ENCODE assay signal across 9 mouse cellular contexts in the genomic region with DNA sequence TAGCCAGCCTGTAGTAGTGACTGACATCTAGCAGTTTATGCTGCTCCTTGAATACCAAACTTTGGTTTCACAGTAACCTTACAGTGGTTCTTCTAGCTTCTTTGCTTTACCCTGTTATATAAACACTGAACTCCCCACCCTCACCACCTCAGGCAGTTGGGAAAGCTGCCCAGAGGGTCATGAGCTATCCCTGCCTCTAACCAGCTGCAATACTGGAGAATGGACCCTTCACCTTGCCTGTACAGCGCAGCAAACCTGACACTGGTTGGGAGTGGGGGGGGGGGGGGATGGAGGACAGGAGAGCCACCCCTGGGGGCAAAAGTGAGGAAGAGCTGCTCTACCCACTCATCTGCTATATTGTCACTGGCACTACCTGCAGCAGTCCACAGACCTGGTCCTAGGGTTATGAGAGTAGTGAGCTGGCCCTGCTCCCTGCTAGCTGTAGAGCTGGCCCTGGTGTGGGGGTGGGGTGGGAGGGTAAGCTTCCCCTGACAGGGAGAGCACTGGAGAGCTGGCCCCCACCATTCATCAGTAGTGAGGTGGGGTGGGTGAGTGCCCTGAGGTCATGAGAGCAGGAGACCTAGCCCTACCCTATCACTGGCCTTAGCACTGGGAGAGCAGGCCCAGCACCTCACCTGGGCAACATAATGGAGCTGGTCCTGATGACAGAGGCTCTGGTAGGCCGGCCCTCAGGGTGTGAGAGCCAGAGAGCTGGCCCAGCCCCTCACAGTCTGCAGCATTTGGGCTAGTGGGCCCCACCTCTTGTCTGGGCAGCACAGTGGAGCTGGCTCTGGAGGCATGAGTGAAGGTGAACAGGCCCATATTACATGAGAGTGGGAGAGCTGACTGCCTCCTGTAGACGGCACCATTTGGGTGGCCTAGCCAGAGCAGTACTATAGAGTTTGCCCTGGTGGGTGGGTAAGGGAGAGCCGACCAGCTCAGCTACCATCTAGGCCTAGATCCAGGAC. TPM values are rescaled to one million over a fixed set of nuclear protein-coding genes. Genes with fewer than 3 reads are reported as not detected.
DNase-seq lines count a peak whose midpoint lies in the region; ATAC-seq and TF ChIP-seq lines count a peak whose summit lies in the region.
"Had no signal": no experiment of that assay in that cellular context is flagged by ENCODE, and none has a peak within 500 bp of the region (broad histone marks: within the 10 kb centered on the region; RNA-seq: fewer than 3 reads in every experiment).

No protein-coding gene starts in this region.

- TF ChIP-seq CTCF in layer of hippocampus, adult 2 months (conservative IDR thresholded peaks at IDR 0.05): no peak

- peaks cover 47% of the 10 kb centered on the region for H3K36me3 ChIP-seq in forebrain, embryonic 12.5 days (replicated peaks)
- H3K36me3 ChIP-seq in kidney, embryonic 16.5 days (ENCODE audit: insufficient read depth, low read length): peaks cover 40% of the 10 kb centered on the region
- peaks cover 14% of the 10 kb centered on the region; the same call in 1 of the 2 replicates for H3K36me3 ChIP-seq in midbrain, embryonic 11.5 days (ENCODE audit: control insufficient read depth, insufficient read depth, low read length)

- H3K4me1 ChIP-seq in forebrain, embryonic 12.5 days: no peaks in the 10 kb centered on the region
- no peaks in the 10 kb centered on the region for H3K4me1 ChIP-seq in kidney, embryonic 16.5 days (ENCODE audit: insufficient read depth, low read length)
- H3K4me1 ChIP-seq in midbrain, embryonic 11.5 days (ENCODE audit: control insufficient read depth, insufficient read depth, low read length): no peaks in the 10 kb centered on the region

- 79% methylated on average over 4 of the region's 4 CpGs for WGBS in forebrain, embryonic 12.5 days
- 54% methylated on average over 4 of the region's 4 CpGs for WGBS in kidney, embryonic 16.5 days
- WGBS in midbrain, embryonic 11.5 days: 68% methylated on average over 4 of the region's 4 CpGs

- H3K4me3 ChIP-seq in layer of hippocampus, adult 2 months: no peak overlapping the region
- no peak overlapping the region for H3K4me3 ChIP-seq in forebrain, embryonic 12.5 days (replicated peaks)
- H3K4me3 ChIP-seq in kidney, embryonic 16.5 days (ENCODE audit: low read length): no peak overlapping the region
- H3K4me3 ChIP-seq in midbrain, embryonic 11.5 days (ENCODE audit: low read depth, low read length): no peak overlapping the region

- H3K27ac ChIP-seq in layer of hippocampus, adult 2 months: peak overlapping the region; percentile 23; the same call in 1 of the 2 replicates
- no peak overlapping the region for H3K27ac ChIP-seq in forebrain, embryonic 12.5 days
- H3K27ac ChIP-seq in kidney, embryonic 16.5 days (ENCODE audit: low read length): no peak overlapping the region
- H3K27ac ChIP-seq in midbrain, embryonic 11.5 days (ENCODE audit: low read depth, low read length): no peak overlapping the region
- H3K27ac ChIP-seq: macrophage had no signal

- no peak overlapping the region for H3K4me2 ChIP-seq in forebrain, embryonic 12.5 days
- H3K4me2 ChIP-seq in kidney, embryonic 16.5 days (replicated peaks; ENCODE audit: low read depth, low read length): no peak overlapping the region
- no peak overlapping the region for H3K4me2 ChIP-seq in midbrain, embryonic 11.5 days

- DNase-seq in layer of hippocampus, adult 2 months (ENCODE audit: low spot score in 2 of 2): no peak
- DNase-seq in layer of hippocampus, postnatal 25 days (ENCODE audit: extremely low spot score in 1 of 2, low spot score in 1 of 2): no peak
- DNase-seq in midbrain, embryonic 11.5 days (ENCODE audit: low spot score, missing footprints): peak; percentile 85
- DNase-seq in layer of hippocampus, adult 9-11 months: no peak
- no peak for DNase-seq in ovary, postnatal 14 days (ENCODE audit: low spot score)
- DNase-seq in right cerebral cortex, postnatal 25 days: no peak

- H3K9ac ChIP-seq in forebrain, embryonic 12.5 days: no peak overlapping the region
- H3K9ac ChIP-seq in kidney, embryonic 16.5 days (replicated peaks; ENCODE audit: low read length): no peak overlapping the region
- H3K9ac ChIP-seq in midbrain, embryonic 11.5 days (ENCODE audit: low read length): no peak overlapping the region

- H3K9me3 ChIP-seq in forebrain, embryonic 12.5 days: no peaks in the 10 kb centered on the region
- no peaks in the 10 kb centered on the region for H3K9me3 ChIP-seq in kidney, embryonic 16.5 days (ENCODE audit: low read length)
- H3K9me3 ChIP-seq in midbrain, embryonic 11.5 days (ENCODE audit: control insufficient read depth, low read length): no peaks in the 10 kb centered on the region

- H3K27me3 ChIP-seq in forebrain, embryonic 12.5 days: no peaks in the 10 kb centered on the region
- H3K27me3 ChIP-seq in kidney, embryonic 16.5 days (ENCODE audit: insufficient read depth, low read length): no peaks in the 10 kb centered on the region
- no peaks in the 10 kb centered on the region for H3K27me3 ChIP-seq in midbrain, embryonic 11.5 days (ENCODE audit: control insufficient read depth, insufficient read depth, low read length)

- peak; percentile 71 for ATAC-seq in forebrain, embryonic 12.5 days (ENCODE audit: low FRiP score)
- peak; percentile 80 for ATAC-seq in kidney, embryonic 16.5 days (ENCODE audit: low FRiP score, low TSS enrichment)
- ATAC-seq in midbrain, embryonic 11.5 days (ENCODE audit: low FRiP score): peak; percentile 83

RNA-seq across cellular contexts. Expression of a gene that starts 14.9 kb away (rescaled TPM):
- 100 to 1,000 TPM; 103 TPM for total RNA-seq in layer of hippocampus, adult 2 months (2021)
- 100 to 1,000 TPM; 107 to 109 TPM for total RNA-seq in layer of hippocampus, postnatal 25 days (2021)
- polyA plus RNA-seq in forebrain, embryonic 12.5 days (2016; fragmentation: Nextera tagmentation; extraction: Ambion mirVana): 57.4 and 57.8 TPM in 2 replicates
- 112 and 121 TPM in 2 replicates for polyA plus RNA-seq in kidney, embryonic 16.5 days (2015; fragmentation: Nextera tagmentation; extraction: Ambion mirVana)
- 53.5 and 58.8 TPM in 2 replicates for polyA plus RNA-seq in midbrain, embryonic 11.5 days (2014; fragmentation: Nextera tagmentation; extraction: Ambion mirVana)

RNA-seq across cellular contexts. Expression of a gene that starts 15.0 kb away (rescaled TPM):
- 100 to 1,000 TPM; 161 to 169 TPM for total RNA-seq in layer of hippocampus, adult 2 months (2021)
- 100 to 1,000 TPM; 162 to 165 TPM for total RNA-seq in layer of hippocampus, postnatal 25 days (2021)
- polyA plus RNA-seq in forebrain, embryonic 12.5 days (2016; fragmentation: Nextera tagmentation; extraction: Ambion mirVana): 20.9 and 22.3 TPM in 2 replicates
- polyA plus RNA-seq in kidney, embryonic 16.5 days (2015; fragmentation: Nextera tagmentation; extraction: Ambion mirVana): 14.2 and 17.1 TPM in 2 replicates
- polyA plus RNA-seq in midbrain, embryonic 11.5 days (2014; fragmentation: Nextera tagmentation; extraction: Ambion mirVana): 25.0 and 26.1 TPM in 2 replicates

RNA-seq across cellular contexts. Expression of a gene that starts 15.1 kb away (rescaled TPM):
- 10 to 100 TPM; 22.0 to 22.7 TPM for total RNA-seq in layer of hippocampus, adult 2 months (2021)
- total RNA-seq in layer of hippocampus, postnatal 25 days (2021): 10 to 100 TPM; 20.3 to 24.6 TPM
- polyA plus RNA-seq in forebrain, embryonic 12.5 days (2016; fragmentation: Nextera tagmentation; extraction: Ambion mirVana): 70.3 and 75.0 TPM in 2 replicates
- 62.1 and 62.5 TPM in 2 replicates for polyA plus RNA-seq in kidney, embryonic 16.5 days (2015; fragmentation: Nextera tagmentation; extraction: Ambion mirVana)
- polyA plus RNA-seq in midbrain, embryonic 11.5 days (2014; fragmentation: Nextera tagmentation; extraction: Ambion mirVana): 79.6 and 80.9 TPM in 2 replicates

RNA-seq across cellular contexts. Expression of a gene that starts 28.5 kb away (rescaled TPM):
- 10 to 100 TPM; 27.0 to 27.6 TPM for total RNA-seq in layer of hippocampus, adult 2 months (2021)
- total RNA-seq in layer of hippocampus, postnatal 25 days (2021): 10 to 100 TPM; 25.4 to 26.7 TPM
- 1.1 and 1.6 TPM in 2 replicates for polyA plus RNA-seq in forebrain, embryonic 12.5 days (2016; fragmentation: Nextera tagmentation; extraction: Ambion mirVana)
- 0.76 and 1.4 TPM in 2 replicates for polyA plus RNA-seq in kidney, embryonic 16.5 days (2015; fragmentation: Nextera tagmentation; extraction: Ambion mirVana)
- 0.58 and 1.1 TPM in 2 replicates for polyA plus RNA-seq in midbrain, embryonic 11.5 days (2014; fragmentation: Nextera tagmentation; extraction: Ambion mirVana)
- polyA plus RNA-seq: macrophage had no signal

RNA-seq across cellular contexts. Expression of a gene that starts 54.7 kb away (rescaled TPM):
- total RNA-seq in layer of hippocampus, adult 2 months (2021): 1 to 10 TPM; 2.3 to 2.9 TPM
- total RNA-seq in layer of hippocampus, postnatal 25 days (2021): 1 to 10 TPM; 1.8 to 2.5 TPM
- polyA plus RNA-seq in forebrain, embryonic 12.5 days (2016; fragmentation: Nextera tagmentation; extraction: Ambion mirVana): 127 and 131 TPM in 2 replicates
- polyA plus RNA-seq in kidney, embryonic 16.5 days (2015; fragmentation: Nextera tagmentation; extraction: Ambion mirVana): 103 and 104 TPM in 2 replicates
- polyA plus RNA-seq in midbrain, embryonic 11.5 days (2014; fragmentation: Nextera tagmentation; extraction: Ambion mirVana): 145 and 152 TPM in 2 replicates
